ENCODE assay signal across 21 mouse cellular contexts in the genomic region with DNA sequence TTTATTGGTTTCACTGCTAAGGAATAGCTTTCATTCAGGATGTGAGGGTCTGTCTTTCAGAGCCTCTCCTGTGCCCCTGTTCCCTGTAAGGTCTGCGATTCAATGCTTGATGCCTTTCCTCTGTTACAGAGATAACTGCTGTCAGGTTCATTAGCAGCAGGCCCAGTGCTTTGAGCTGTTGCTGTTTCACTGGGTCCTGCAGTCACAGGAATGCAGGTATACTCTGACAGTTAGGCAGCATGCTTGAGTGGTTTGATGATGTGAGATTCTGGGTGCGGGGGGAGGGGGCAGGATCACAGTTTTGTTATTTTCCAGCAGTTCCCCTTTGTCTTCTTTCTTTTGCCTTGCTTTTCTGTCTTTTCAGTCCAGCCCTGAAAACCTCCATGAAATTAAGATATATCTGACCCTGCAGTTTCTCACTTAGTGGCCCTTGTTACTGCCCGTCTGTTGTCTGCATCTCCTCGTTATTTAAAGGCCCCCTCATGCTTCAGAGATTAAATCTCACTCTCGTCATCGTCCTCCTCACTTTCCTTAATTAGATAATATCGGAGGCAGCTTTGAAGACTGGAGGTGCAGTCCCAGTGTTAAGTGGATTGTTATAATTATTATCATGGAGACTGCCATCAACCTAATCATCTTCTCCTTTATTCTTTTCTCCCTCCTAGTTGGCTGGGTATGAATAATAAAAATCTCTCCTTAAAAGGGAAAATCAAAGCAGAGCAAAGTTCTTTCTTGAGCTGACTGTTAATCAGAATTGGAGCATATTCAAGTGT.
DNase-seq lines count a peak whose midpoint lies in the region; ATAC-seq and TF ChIP-seq lines count a peak whose summit lies in the region.
"Had no signal": no experiment of that assay in that cellular context is flagged by ENCODE, and none has a peak within 500 bp of the region (broad histone marks: within the 10 kb centered on the region; RNA-seq: fewer than 3 reads in every experiment).

No protein-coding gene starts in this region.

- H3K4me3 ChIP-seq in forebrain, embryonic 16.5 days (replicated peaks; ENCODE audit: low read length) = no peak overlapping the region
- H3K4me3 ChIP-seq in midbrain, embryonic 16.5 days (ENCODE audit: low read depth, low read length) = no peak overlapping the region
- H3K4me3 ChIP-seq in heart, embryonic 11.5 days (ENCODE audit: low read depth, low read length) = no peak overlapping the region
- H3K4me3 ChIP-seq: embryonic facial prominence, embryonic 13.5 days; gastrocnemius, adult 2 months; heart, embryonic 15.5 days; limb, embryonic 12.5 days had no signal

- peaks cover 7% of the 10 kb centered on the region for H3K4me1 ChIP-seq in forebrain, embryonic 16.5 days (replicated peaks; ENCODE audit: control insufficient read depth, insufficient read depth, low read length)
- peaks cover 8% of the 10 kb centered on the region for H3K4me1 ChIP-seq in midbrain, embryonic 16.5 days (ENCODE audit: control insufficient read depth, insufficient read depth, low read length)
- H3K4me1 ChIP-seq in heart, embryonic 11.5 days (ENCODE audit: control insufficient read depth, insufficient read depth, low read length) = no peaks in the 10 kb centered on the region
- H3K4me1 ChIP-seq: embryonic facial prominence, embryonic 13.5 days; heart, embryonic 15.5 days; limb, embryonic 12.5 days had no signal

- H3K36me3 ChIP-seq in forebrain, embryonic 16.5 days (ENCODE audit: control insufficient read depth, insufficient read depth) = no peaks in the 10 kb centered on the region
- H3K36me3 ChIP-seq in midbrain, embryonic 16.5 days (ENCODE audit: control insufficient read depth, insufficient read depth, low read length) = no peaks in the 10 kb centered on the region
- H3K36me3 ChIP-seq in heart, embryonic 11.5 days (ENCODE audit: control insufficient read depth, insufficient read depth, low read length) = no peaks in the 10 kb centered on the region
- H3K36me3 ChIP-seq: embryonic facial prominence, embryonic 13.5 days; G1E; heart, embryonic 15.5 days; limb, embryonic 12.5 days had no signal

- peak; percentile 1 for DNase-seq in embryo, embryonic 11 days
- no peak for DNase-seq in embryo, embryonic 9.5 days (ENCODE audit: extremely low spot score)
- peak; percentile 82 for DNase-seq in brain, embryonic 14.5 days (ENCODE audit: low read depth)
- DNase-seq in urinary bladder, postnatal 25 days (ENCODE audit: low spot score) = no peak
- DNase-seq: cerebellum, adult 11 months; cerebellum, postnatal 36 days; gastrocnemius, adult 2 months; heart, adult 11 months; kidney, adult 2 months; kidney, postnatal 36 days had no signal

- no peak for TF ChIP-seq POLR2A in brain, embryonic 14.5 days (IDR thresholded peaks at IDR 0.05; ENCODE audit: borderline replicate concordance, extremely low read depth, insufficient read depth, insufficient read length, poor library complexity, severe bottlenecking)

- peak overlapping the region; percentile 52 for H3K27ac ChIP-seq in forebrain, embryonic 16.5 days (ENCODE audit: low read length)
- H3K27ac ChIP-seq in midbrain, embryonic 16.5 days (ENCODE audit: low read length) = peak overlapping the region; percentile 69
- H3K27ac ChIP-seq in heart, embryonic 11.5 days (ENCODE audit: low read depth, low read length) = no peak overlapping the region
- H3K27ac ChIP-seq: embryonic facial prominence, embryonic 13.5 days; gastrocnemius, adult 2 months; heart, embryonic 15.5 days; limb, embryonic 12.5 days; liver, embryonic 14.5 days had no signal

- no peaks in the 10 kb centered on the region for H3K27me3 ChIP-seq in forebrain, embryonic 16.5 days (replicated peaks; ENCODE audit: control insufficient read depth, insufficient read depth, low read length)
- H3K27me3 ChIP-seq in midbrain, embryonic 16.5 days (ENCODE audit: control insufficient read depth, insufficient read depth, low read depth, low read length) = no peaks in the 10 kb centered on the region
- no peaks in the 10 kb centered on the region for H3K27me3 ChIP-seq in heart, embryonic 11.5 days (ENCODE audit: control insufficient read depth, insufficient read depth, low read length)
- H3K27me3 ChIP-seq: embryonic facial prominence, embryonic 13.5 days; heart, embryonic 15.5 days; limb, embryonic 12.5 days had no signal

- H3K4me2 ChIP-seq in forebrain, embryonic 16.5 days (ENCODE audit: low read length) = no peak overlapping the region
- no peak overlapping the region for H3K4me2 ChIP-seq in midbrain, embryonic 16.5 days (ENCODE audit: low read length)
- H3K4me2 ChIP-seq in heart, embryonic 11.5 days = no peak overlapping the region
- H3K4me2 ChIP-seq: embryonic facial prominence, embryonic 13.5 days; heart, embryonic 15.5 days; limb, embryonic 12.5 days had no signal

- peak; percentile 85 for ATAC-seq in forebrain, embryonic 16.5 days
- ATAC-seq in midbrain, embryonic 16.5 days = peak; percentile 85
- no peak for ATAC-seq in erythroblast, adult 5-6 weeks (replicated peaks; ENCODE audit: low FRiP score, poor library complexity, severe bottlenecking)
- no peak for ATAC-seq in heart, embryonic 11.5 days (replicated peaks; ENCODE audit: insufficient number of reproducible peaks, low FRiP score, low TSS enrichment)
- ATAC-seq: CD4-positive, CD25-positive, alpha-beta regulatory T cell, adult 4 months; lung, postnatal 0 days had no signal

- no peak for TF ChIP-seq CTCF in brain, embryonic 14.5 days (IDR thresholded peaks at IDR 0.05; ENCODE audit: borderline replicate concordance, extremely low read depth, insufficient read depth, insufficient read length)

- 12% methylated on average over 7 of the region's 7 CpGs for WGBS in forebrain, embryonic 16.5 days
- 24% methylated on average over 7 of the region's 7 CpGs for WGBS in midbrain, embryonic 16.5 days
- 64% methylated on average over 7 of the region's 7 CpGs for WGBS in heart, embryonic 11.5 days (ENCODE audit: insufficient replicate concordance)

- no peaks in the 10 kb centered on the region for H3K9me3 ChIP-seq in forebrain, embryonic 16.5 days (ENCODE audit: control insufficient read depth, low read length)
- no peaks in the 10 kb centered on the region for H3K9me3 ChIP-seq in midbrain, embryonic 16.5 days (replicated peaks; ENCODE audit: control insufficient read depth, low read length, poor library complexity, severe bottlenecking)
- no peaks in the 10 kb centered on the region for H3K9me3 ChIP-seq in heart, embryonic 11.5 days (replicated peaks; ENCODE audit: control insufficient read depth, low read length)
- H3K9me3 ChIP-seq: embryonic facial prominence, embryonic 13.5 days; G1E; heart, embryonic 15.5 days; limb, embryonic 12.5 days had no signal

- H3K9ac ChIP-seq in forebrain, embryonic 16.5 days (replicated peaks; ENCODE audit: low read depth, low read length) = no peak overlapping the region; the same call in 1 of the 2 replicates
- H3K9ac ChIP-seq in midbrain, embryonic 16.5 days (ENCODE audit: low read depth, low read length) = no peak overlapping the region
- no peak overlapping the region for H3K9ac ChIP-seq in heart, embryonic 11.5 days (ENCODE audit: low read depth, low read length)
- H3K9ac ChIP-seq: embryonic facial prominence, embryonic 13.5 days; heart, embryonic 15.5 days; limb, embryonic 12.5 days; liver, embryonic 14.5 days had no signal

Comparison
In these comparisons a context has a peak if more than half of its experiments do, and no peak if none do; other contexts are left out.
1. DNase-seq: peak in embryo, embryonic 11 days (single experiment) and brain, embryonic 14.5 days (single experiment); none in embryo, embryonic 9.5 days (single experiment) and urinary bladder, postnatal 25 days (single experiment).
2. ATAC-seq: peak in forebrain, embryonic 16.5 days (single experiment) and midbrain, embryonic 16.5 days (single experiment); none in erythroblast, adult 5-6 weeks (single experiment) and heart, embryonic 11.5 days (single experiment).